Mouse (Mus musculus): ENCODE measurements around the gene Vmn1r188.
A peak's percentile ranks its signal among the peaks of the same experiment; 100 is the strongest.
"Not testable (repeated sequence)": the region's sequence is repeated elsewhere in the genome, so short reads cannot be mapped to it uniquely, and the experiment has no call there.

Vmn1r188 gene

GRCm38 (mm10) chr13:22049737-22050440, 34.4 kb upstream of the Vmn1r188 start:
- DNase-seq (ENCODE audit: low spot score in 2 of 2), result no peak

GRCm38 (mm10) chr13:22050591-22051522, 33.4 kb upstream of the Vmn1r188 start:
- DNase-seq (ENCODE audit: low spot score in 2 of 2), result peak; percentile 84 to 89

- DNase-seq (ENCODE audit: low spot score in 2 of 2), result no peak
Measured at GRCm38 (mm10) chr13:22051523-22051859, 32.7 kb upstream of the Vmn1r188 start.

GRCm38 (mm10) chr13:22053754-22054153, 30.5 kb upstream of the Vmn1r188 start:
- no peak for DNase-seq (ENCODE audit: low spot score in 2 of 2)

- DNase-seq (ENCODE audit: low spot score in 2 of 2), result no peak
Measured at GRCm38 (mm10) chr13:22061422-22061821, 22.8 kb upstream of the Vmn1r188 start.

- DNase-seq (ENCODE audit: low spot score in 2 of 2), result no peak
Measured at GRCm38 (mm10) chr13:22063468-22063867, 20.8 kb upstream of the Vmn1r188 start.

- not testable (repeated sequence) for DNase-seq (ENCODE audit: low spot score in 2 of 2)
Measured at GRCm38 (mm10) chr13:22105724-22106123, 21.5 kb downstream of the Vmn1r188 start, which contains the start of gene Vmn1r189. Vmn1r189 (minus strand) TSS chr13:22105824.

GRCm38 (mm10) chr13:22136495-22137293, 52.5 kb downstream of the Vmn1r188 start:
- not testable (repeated sequence) for DNase-seq (ENCODE audit: low spot score in 2 of 2)

Measured in spleen, postnatal 14 days (tissue).